Mouse (Mus musculus): Measurements from ENCODE around the gene 1700037C18Rik. TPM values are rescaled to one million over a fixed set of nuclear protein-coding genes. Genes with fewer than 3 reads are reported as not detected.

Gene 1700037C18Rik
- 23.8 and 28.9 TPM in 2 replicates for polyA plus RNA-seq (2012; ENCODE audit: low replicate concordance)

GRCm38 (mm10) chr16:3908537-3909111 lies at the start of gene 1700037C18Rik, which contains the start of gene Cluap1:
1700037C18Rik (minus strand) TSS chr16:3908689.
Cluap1 (plus strand) TSS chr16:3908801.

GRCm38 (mm10) chr16:3884201-3885064 lies 24.1 kb downstream of the 1700037C18Rik start, which contains the start of the genes Zfp597 and Gm20695:
Zfp597 (minus strand) TSS chr16:3884561.
Gm20695 (plus strand) TSS chr16:3884648.

GRCm38 (mm10) chr16:3872216-3873047 lies 36.1 kb downstream of the 1700037C18Rik start, which contains the start of gene Naa60:
Naa60 (plus strand) TSS chr16:3872375.

GRCm38 (mm10) chr16:3846711-3847518 lies 61.6 kb downstream of the 1700037C18Rik start, which contains the start of gene Zfp174:
Zfp174 (plus strand) TSS chr16:3847268.

Other genes starting within 250 kb of the 1700037C18Rik start
- gene Mefv, start 190.6 kb downstream of the 1700037C18Rik start, polyA plus RNA-seq (2012; ENCODE audit: low replicate concordance), result 0.50 and 0.65 TPM in 2 replicates
- 17.2 and 22.9 TPM in 2 replicates for gene Zfp263, start 164.6 kb downstream of the 1700037C18Rik start, polyA plus RNA-seq (2012; ENCODE audit: low replicate concordance)
- 0.02 TPM in 1 of 2 replicates, not detected in the other for gene Olfr15, start 77.8 kb downstream of the 1700037C18Rik start, polyA plus RNA-seq (2012; ENCODE audit: low replicate concordance)
- 0.16 and 0.18 TPM in 2 replicates for gene Zfp174, start 61.4 kb downstream of the 1700037C18Rik start, polyA plus RNA-seq (2012; ENCODE audit: low replicate concordance)
- 21.8 and 50.6 TPM in 2 replicates for gene Naa60, start 36.3 kb downstream of the 1700037C18Rik start, polyA plus RNA-seq (2012; ENCODE audit: low replicate concordance)
- 5.6 and 6.4 TPM in 2 replicates for gene Zfp597, start 24.1 kb downstream of the 1700037C18Rik start, polyA plus RNA-seq (2012; ENCODE audit: low replicate concordance)
- not detected in 2 replicates for gene Gm20695, start 24.0 kb downstream of the 1700037C18Rik start, polyA plus RNA-seq (2012; ENCODE audit: low replicate concordance)
- 14.0 and 40.7 TPM in 2 replicates for gene Cluap1, start 112 bp upstream of the 1700037C18Rik start, polyA plus RNA-seq (2012; ENCODE audit: low replicate concordance)
- gene Nlrc3, start 67.9 kb upstream of the 1700037C18Rik start, polyA plus RNA-seq (2012; ENCODE audit: low replicate concordance), result 0.25 and 0.74 TPM in 2 replicates
- 16.2 and 40.7 TPM in 2 replicates for gene Slx4, start 95.1 kb upstream of the 1700037C18Rik start, polyA plus RNA-seq (2012; ENCODE audit: low replicate concordance)
- gene Dnase1, start 128.3 kb upstream of the 1700037C18Rik start, polyA plus RNA-seq (2012; ENCODE audit: low replicate concordance), result not detected in 2 replicates
- 228 and 241 TPM in 2 replicates for gene Trap1, start 169.1 kb upstream of the 1700037C18Rik start, polyA plus RNA-seq (2012; ENCODE audit: low replicate concordance)

Data from leukemia stem cell, adult 10-12 weeks (primary cell).